Mouse (Mus musculus) lung, postnatal 25 days (tissue): ENCODE results near the gene Mybl2.
A peak's percentile ranks its signal among the peaks of the same experiment; 100 is the strongest.

ENCODE experiments used
- DNase-seq: peaks from one replicate; pipeline ENCODE4 v3.0.0; 2022; ENCODE audit warnings: low spot score

The Mybl2 gene

GRCm38 (mm10) chr2:163111413-163112201 lies 57.1 kb downstream of the Mybl2 start:
- DNase-seq, result no peak

GRCm38 (mm10) chr2:163120626-163121352 lies 66.3 kb downstream of the Mybl2 start:
- DNase-seq, result no peak

- no peak for DNase-seq
Measured at GRCm38 (mm10) chr2:163121353-163121660, 66.8 kb downstream of the Mybl2 start.

GRCm38 (mm10) chr2:163122319-163122718 lies 67.8 kb downstream of the Mybl2 start:
- peak; percentile 21 for DNase-seq

- no peak for DNase-seq
Measured at GRCm38 (mm10) chr2:163123496-163123895, 69.0 kb downstream of the Mybl2 start.

GRCm38 (mm10) chr2:163130837-163131236 lies 76.3 kb downstream of the Mybl2 start:
- DNase-seq, result no peak

GRCm38 (mm10) chr2:163132314-163132713 lies 77.8 kb downstream of the Mybl2 start:
- DNase-seq, result no peak
